Mouse (Mus musculus): ENCODE results near the gene Otub1. TPM values are rescaled to one million over a fixed set of nuclear protein-coding genes. Genes with fewer than 3 reads are reported as not detected.

Otub1 gene
- 222 and 233 TPM in 2 replicates for polyA plus RNA-seq (2016; fragmentation: Nextera tagmentation; extraction: Ambion mirVana)

GRCm38 (mm10) chr19:7205753-7206736 lies at the start of gene Otub1:
Otub1 (minus strand) TSS chr19:7206316.
- Histone ChIP-seq H3K27me3 (no peaks in the 10 kb centered on the region), H3K4me2 (peak within 1 kb of the TSS; percentile 89), H3K9me3 (no peaks in the 10 kb centered on the region), H3K9ac (replicated peaks) (peak within 1 kb of the TSS; percentile 80), H3K4me3 (replicated peaks) (peak within 1 kb of the TSS; percentile 86), H3K4me1 (replicated peaks) (peaks cover 27% of the 10 kb centered on the region), H3K27ac (peak within 1 kb of the TSS; percentile 98), H3K36me3 (peaks cover 32% of the 10 kb centered on the region)
- ATAC-seq (ENCODE audit: insufficient number of reproducible peaks, insufficient read depth, low FRiP score, low TSS enrichment, low read depth) = peak; percentile 95
- under 1% methylated on average over 75 of the region's 79 CpGs for WGBS

GRCm38 (mm10) chr19:7246021-7246420 lies 39.9 kb upstream of the Otub1 start:
- Histone ChIP-seq H3K9ac (replicated peaks) (no peak overlapping the region), H3K27ac (no peak overlapping the region), H3K27me3 (no peaks in the 10 kb centered on the region; the same call in 1 of the 2 replicates), H3K4me1 (replicated peaks) (peaks cover 4% of the 10 kb centered on the region; the same call in 1 of the 2 replicates), H3K9me3 (no peaks in the 10 kb centered on the region), H3K36me3 (no peaks in the 10 kb centered on the region), H3K4me3 (replicated peaks) (no peak overlapping the region), H3K4me2 (no peak overlapping the region)
- ATAC-seq (ENCODE audit: insufficient number of reproducible peaks, insufficient read depth, low FRiP score, low TSS enrichment, low read depth) = no peak
- 81% methylated on average over 3 of the region's 3 CpGs for WGBS

DNA sequence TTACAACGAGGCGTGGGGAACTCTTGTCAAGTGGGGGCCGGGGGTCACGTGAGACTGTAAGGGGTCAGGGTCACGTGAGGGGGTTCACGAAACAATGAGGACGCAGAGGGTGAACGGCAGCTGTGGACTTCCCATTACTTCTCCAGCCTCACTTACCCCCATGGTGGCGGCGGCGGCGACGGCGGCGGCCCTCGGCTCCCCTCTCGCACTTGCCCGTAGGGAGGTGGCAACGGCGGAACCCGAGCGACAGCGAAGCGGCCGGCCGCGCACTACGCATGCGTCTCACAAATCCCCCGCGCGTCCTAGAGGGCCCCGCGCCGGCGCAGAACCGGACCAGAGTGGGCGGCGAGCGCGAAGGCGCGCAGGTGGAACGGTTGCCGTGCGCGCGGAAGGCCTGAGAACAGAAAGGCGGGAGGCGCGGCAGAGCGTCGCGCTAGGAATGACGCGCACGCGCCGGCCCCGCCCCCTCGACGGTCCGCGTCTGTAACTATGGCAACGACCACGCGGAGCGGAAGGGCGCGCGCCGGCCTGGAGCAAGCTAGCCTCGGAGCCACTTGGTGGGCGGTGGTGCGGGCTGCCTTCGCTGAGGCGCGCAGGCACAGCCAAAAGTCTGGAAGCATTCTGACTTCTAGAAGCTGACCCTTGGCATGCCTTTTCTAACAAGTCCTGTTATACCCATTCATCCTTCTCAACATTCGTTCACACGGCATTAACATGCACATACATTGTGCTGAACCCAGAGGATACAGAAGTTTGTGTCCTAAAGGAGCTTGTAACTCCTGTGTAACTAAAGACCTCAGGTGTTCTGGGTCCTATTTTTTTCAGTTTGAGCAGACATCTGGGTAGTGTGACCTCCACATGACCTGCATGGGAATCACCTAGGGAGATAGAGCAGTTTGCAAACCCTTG lies 34.9 kb upstream of the Otub1 start, which contains the start of gene Naa40:
TSS of gene Naa40 (minus strand) at position 402 of the 909 bp plus-strand sequence.
- Histone ChIP-seq H3K4me1 (replicated peaks) (peaks cover 30% of the 10 kb centered on the region), H3K9ac (replicated peaks) (peak within 1 kb of the TSS; percentile 80), H3K27ac (peak within 1 kb of the TSS; percentile 83), H3K36me3 (peaks cover 25% of the 10 kb centered on the region), H3K4me2 (peak within 1 kb of the TSS; percentile 83), H3K9me3 (no peaks in the 10 kb centered on the region), H3K4me3 (replicated peaks) (peak within 1 kb of the TSS; percentile 72), H3K27me3 (no peaks in the 10 kb centered on the region; the same call in 1 of the 2 replicates)
- ATAC-seq (ENCODE audit: insufficient number of reproducible peaks, insufficient read depth, low FRiP score, low TSS enrichment, low read depth) = peak; percentile 94
- WGBS = under 1% methylated on average over 80 of the region's 80 CpGs

DNA sequence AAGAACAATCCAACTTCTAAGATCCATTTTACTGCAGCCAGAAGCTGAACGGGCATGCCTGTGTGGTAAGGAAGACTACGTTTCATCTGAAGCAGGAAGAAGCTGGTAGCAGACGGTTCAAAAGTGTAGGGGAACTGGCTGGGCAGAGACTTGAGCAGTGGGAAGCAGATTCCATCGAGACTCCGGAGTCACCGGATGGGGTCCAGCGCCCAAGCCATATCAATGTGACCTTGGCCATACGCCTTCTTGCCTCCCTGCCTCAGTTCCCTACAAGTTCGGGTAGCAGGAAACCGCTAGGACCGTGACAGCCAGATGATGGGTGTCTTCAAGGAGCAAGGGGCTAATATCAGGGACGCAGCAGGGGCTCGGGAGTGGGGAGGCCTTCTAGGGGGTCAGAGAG lies 34.2 kb upstream of the Otub1 start:
- Histone ChIP-seq H3K4me3 (replicated peaks) (peak overlapping the region; percentile 72), H3K27ac (peak overlapping the region; percentile 83), H3K36me3 (peaks cover 30% of the 10 kb centered on the region), H3K9ac (replicated peaks) (peak overlapping the region; percentile 80), H3K4me1 (replicated peaks) (peaks cover 30% of the 10 kb centered on the region), H3K27me3 (no peaks in the 10 kb centered on the region; the same call in 1 of the 2 replicates), H3K9me3 (no peaks in the 10 kb centered on the region), H3K4me2 (peak overlapping the region; percentile 83)
- no peak for ATAC-seq (ENCODE audit: insufficient number of reproducible peaks, insufficient read depth, low FRiP score, low TSS enrichment, low read depth)
- WGBS = 5% methylated on average over 13 of the region's 13 CpGs

GRCm38 (mm10) chr19:7239574-7239973 lies 33.5 kb upstream of the Otub1 start:
- no peak for ATAC-seq (ENCODE audit: insufficient number of reproducible peaks, insufficient read depth, low FRiP score, low TSS enrichment, low read depth)
- H3K27me3 ChIP-seq = no peaks in the 10 kb centered on the region; the same call in 1 of the 2 replicates
- peaks cover 30% of the 10 kb centered on the region for H3K4me1 ChIP-seq (replicated peaks)
- WGBS = 90% methylated on average over 3 of the region's 3 CpGs
- peak overlapping the region; percentile 72 for H3K4me3 ChIP-seq (replicated peaks)
- H3K9ac ChIP-seq (replicated peaks) = peak overlapping the region; percentile 80; the same call in 1 of the 2 replicates
- H3K4me2 ChIP-seq = peak overlapping the region; percentile 83
- H3K9me3 ChIP-seq = no peaks in the 10 kb centered on the region
- peaks cover 30% of the 10 kb centered on the region for H3K36me3 ChIP-seq
- H3K27ac ChIP-seq = no peak overlapping the region

DNA sequence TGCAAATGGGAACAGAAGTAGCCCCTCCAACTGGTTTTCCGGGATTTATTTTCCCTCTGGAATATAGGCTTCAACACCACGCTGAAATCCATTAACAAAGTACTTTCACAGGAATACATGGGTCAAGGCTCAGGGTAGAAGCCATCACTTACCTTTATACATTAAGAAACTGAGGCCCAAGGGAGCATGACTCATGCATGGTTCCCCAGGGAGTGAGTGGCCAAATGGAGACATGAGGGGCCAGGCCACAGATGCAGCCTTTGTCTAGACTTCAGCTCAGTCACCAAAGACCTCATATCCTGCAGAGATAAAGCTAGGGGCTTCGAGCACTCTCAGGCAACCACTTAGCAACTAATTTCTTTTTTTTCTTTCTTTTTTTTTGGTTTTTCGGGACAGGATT lies 30.6 kb upstream of the Otub1 start:
- WGBS = 91% methylated on average over 4 of the region's 4 CpGs
- Histone ChIP-seq H3K4me2 (no peak overlapping the region), H3K4me1 (replicated peaks) (peaks cover 30% of the 10 kb centered on the region), H3K4me3 (replicated peaks) (no peak overlapping the region), H3K9me3 (no peaks in the 10 kb centered on the region), H3K27me3 (no peaks in the 10 kb centered on the region), H3K27ac (no peak overlapping the region), H3K9ac (replicated peaks) (no peak overlapping the region), H3K36me3 (peaks cover 57% of the 10 kb centered on the region)
- ATAC-seq (ENCODE audit: insufficient number of reproducible peaks, insufficient read depth, low FRiP score, low TSS enrichment, low read depth) = no peak

DNA sequence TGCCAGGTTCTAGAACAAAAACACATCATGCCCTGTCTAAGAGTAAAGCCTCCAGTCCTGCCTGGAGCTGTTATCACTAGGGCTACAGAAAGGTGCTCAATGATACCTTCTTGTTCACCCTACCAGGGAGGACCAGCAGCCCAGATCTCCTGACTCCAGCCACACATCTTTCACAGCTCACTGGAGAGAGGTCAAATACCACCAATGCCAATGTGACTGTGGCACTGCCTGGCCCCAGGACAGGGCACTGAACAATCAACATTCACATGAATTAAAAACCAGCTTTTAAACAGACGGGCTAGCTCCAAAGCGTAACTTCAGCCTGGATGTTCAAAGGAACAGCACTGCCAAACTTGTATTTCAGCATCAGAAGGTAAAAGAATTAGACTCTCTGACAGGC lies 29.9 kb upstream of the Otub1 start:
- Histone ChIP-seq H3K4me1 (replicated peaks) (peaks cover 26% of the 10 kb centered on the region), H3K27me3 (no peaks in the 10 kb centered on the region), H3K36me3 (peaks cover 64% of the 10 kb centered on the region), H3K9me3 (no peaks in the 10 kb centered on the region), H3K9ac (replicated peaks) (no peak overlapping the region), H3K4me3 (replicated peaks) (no peak overlapping the region), H3K27ac (no peak overlapping the region), H3K4me2 (no peak overlapping the region)
- 89% methylated on average over 2 of the region's 2 CpGs for WGBS
- no peak for ATAC-seq (ENCODE audit: insufficient number of reproducible peaks, insufficient read depth, low FRiP score, low TSS enrichment, low read depth)

DNA sequence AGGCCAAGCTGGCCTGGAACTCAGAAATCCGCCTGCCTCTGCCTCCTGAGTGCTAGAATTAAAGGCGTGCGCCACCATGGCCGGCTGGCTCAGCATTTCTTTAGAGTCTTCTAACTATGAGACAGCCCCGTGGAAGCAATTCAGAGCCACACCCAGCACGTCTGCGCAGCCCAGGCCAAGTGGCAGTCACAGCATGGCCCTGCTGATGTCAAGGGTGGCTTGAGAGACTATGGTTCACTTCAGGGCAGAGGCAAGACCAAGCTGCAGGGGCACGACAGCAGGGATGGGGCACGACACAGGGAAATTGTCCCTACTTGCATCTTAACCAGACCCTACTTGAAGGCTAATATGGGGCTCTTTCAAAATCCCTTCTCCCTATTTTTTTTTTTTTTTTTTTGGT lies 29.3 kb upstream of the Otub1 start:
- 93% methylated on average over 9 of the region's 9 CpGs for WGBS
- H3K36me3 ChIP-seq = peaks cover 70% of the 10 kb centered on the region
- peaks cover 25% of the 10 kb centered on the region for H3K4me1 ChIP-seq (replicated peaks)
- no peak overlapping the region for H3K27ac ChIP-seq
- no peak overlapping the region for H3K4me3 ChIP-seq (replicated peaks)
- no peaks in the 10 kb centered on the region for H3K9me3 ChIP-seq
- no peaks in the 10 kb centered on the region for H3K27me3 ChIP-seq
- H3K4me2 ChIP-seq = no peak overlapping the region
- no peak overlapping the region for H3K9ac ChIP-seq (replicated peaks)
- ATAC-seq (ENCODE audit: insufficient number of reproducible peaks, insufficient read depth, low FRiP score, low TSS enrichment, low read depth) = no peak

DNA sequence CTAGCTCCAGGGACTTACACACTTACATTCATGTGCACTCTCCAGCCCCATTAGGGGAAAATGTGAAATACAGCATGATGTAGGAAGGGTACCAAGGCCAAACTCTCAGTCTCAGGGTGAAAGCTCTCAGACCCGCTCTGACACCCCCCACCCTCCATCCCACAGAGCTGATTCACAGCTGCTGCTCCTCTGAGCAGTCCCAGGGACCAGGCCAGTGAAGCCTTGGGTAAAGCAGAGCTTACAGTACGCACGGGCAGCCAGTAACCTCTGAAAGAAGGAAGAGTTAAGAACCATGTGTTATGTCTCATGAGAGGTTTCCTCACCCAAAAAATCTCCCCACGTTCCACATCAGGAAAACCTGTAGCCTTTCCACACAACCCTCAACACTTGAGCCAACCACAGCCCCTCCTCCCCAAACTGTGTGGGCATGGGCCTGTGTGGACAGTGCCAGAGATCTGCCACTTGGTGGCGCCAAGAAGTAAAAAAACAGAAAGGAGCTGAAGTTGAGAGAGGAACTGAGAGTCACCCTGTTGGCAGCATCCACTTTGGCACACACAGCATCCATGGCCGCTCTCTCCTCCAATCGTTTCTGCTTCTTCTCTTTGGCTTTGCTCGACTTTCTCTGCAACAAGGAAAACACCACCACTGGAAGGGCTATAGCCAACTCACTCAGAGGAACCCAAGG lies 28.6 kb upstream of the Otub1 start:
- 61% methylated on average over 8 of the region's 8 CpGs for WGBS

GRCm38 (mm10) chr19:7226511-7226914 lies 20.4 kb upstream of the Otub1 start:
- no peak overlapping the region for H3K4me3 ChIP-seq (replicated peaks)
- H3K4me2 ChIP-seq = no peak overlapping the region
- no peaks in the 10 kb centered on the region for H3K9me3 ChIP-seq
- H3K9ac ChIP-seq (replicated peaks) = no peak overlapping the region; the same call in 1 of the 2 replicates
- WGBS = 79% methylated on average over 6 of the region's 6 CpGs
- H3K27me3 ChIP-seq = no peaks in the 10 kb centered on the region
- H3K36me3 ChIP-seq = peaks cover 64% of the 10 kb centered on the region
- ATAC-seq (ENCODE audit: insufficient number of reproducible peaks, insufficient read depth, low FRiP score, low TSS enrichment, low read depth) = no peak
- H3K4me1 ChIP-seq (replicated peaks) = no peaks in the 10 kb centered on the region
- H3K27ac ChIP-seq = no peak overlapping the region

More for the DNA sequence above, 28.6 kb upstream of the Otub1 start:
- H3K9ac ChIP-seq (replicated peaks) = no peak overlapping the region
- H3K27me3 ChIP-seq = no peaks in the 10 kb centered on the region
- H3K4me1 ChIP-seq (replicated peaks) = peaks cover 18% of the 10 kb centered on the region
- peaks cover 78% of the 10 kb centered on the region for H3K36me3 ChIP-seq
- H3K27ac ChIP-seq = no peak overlapping the region
- ATAC-seq (ENCODE audit: insufficient number of reproducible peaks, insufficient read depth, low FRiP score, low TSS enrichment, low read depth) = no peak
- H3K4me3 ChIP-seq (replicated peaks) = no peak overlapping the region
- no peaks in the 10 kb centered on the region for H3K9me3 ChIP-seq
- H3K4me2 ChIP-seq = no peak overlapping the region

All from limb, embryonic 12.5 days (tissue).